Mouse (Mus musculus) colon, adult 2 months (tissue): ENCODE data around the gene Gm2004. TPM values are rescaled to one million over a fixed set of nuclear protein-coding genes. Genes with fewer than 3 reads are reported as not detected.

Experiments used
- polyA plus RNA-seq: library from polyadenylated mRNA; depleted of rRNA; stranded (reverse); fragments of >200 nt; gene quantifications from 2 replicates; pipeline ENCODE4 v1.2.3, GENCODE M21; 2012; rRNA removed

Gm2004 gene
- polyA plus RNA-seq = not detected in 2 replicates

DNA sequence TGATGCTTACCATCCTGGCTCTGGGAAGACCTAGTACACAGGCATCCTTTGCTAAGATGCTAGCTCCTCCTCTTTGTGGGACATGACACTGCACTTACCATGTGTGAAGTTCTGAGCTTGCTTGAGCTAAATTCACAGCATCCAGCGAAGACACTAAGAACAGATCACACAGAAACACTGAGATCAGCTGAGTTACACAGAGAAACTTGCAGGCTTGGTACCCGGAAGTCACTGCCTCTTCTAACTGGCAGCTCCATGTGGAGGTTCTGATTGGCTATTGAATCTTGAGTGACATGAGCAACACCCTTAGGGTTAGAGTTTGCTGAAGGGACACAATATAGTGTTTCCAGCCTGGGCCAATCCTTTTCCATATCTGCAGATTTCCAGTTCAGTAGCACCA, at the start of gene Gm2004:
Gm2004 (minus strand) TSS at position 101 of the 400 bp plus-strand sequence.

Other genes with a start within 250 kb of the Gm2004 start
- gene Zfp966, start 218.7 kb downstream of the Gm2004 start, polyA plus RNA-seq = 0.16 and 0.22 TPM in 2 replicates
- gene Gm2026, start 184.5 kb downstream of the Gm2004 start, polyA plus RNA-seq = not detected in 2 replicates
- gene 2210418O10Rik, start 76.7 kb upstream of the Gm2004 start, polyA plus RNA-seq = 0.08 and 0.16 TPM in 2 replicates
- gene Gm11009, start 169.7 kb upstream of the Gm2004 start, polyA plus RNA-seq = not detected in 2 replicates